Mouse (Mus musculus) R1 (cell line): ENCODE measurements around the gene Wnt9b.

Experiments
- DNase-seq: peaks from one replicate; pipeline ENCODE4 v3.0.0-alpha.2; 2018; ENCODE audit warnings: low read depth, low spot score

Gene Wnt9b

GRCm38 (mm10) chr11:103683667-103684334 lies 65.8 kb downstream of the Wnt9b start:
- DNase-seq = peak; percentile 23
